17 mouse cellular contexts compared by ENCODE assay signal in genomic region chr5:73912149-73912548, GRCm38 (mm10).
"Had no signal": no experiment of that assay in that cellular context is flagged by ENCODE, and none has a peak within 500 bp of the region (broad histone marks: within the 10 kb centered on the region; RNA-seq: fewer than 3 reads in every experiment).

No protein-coding gene starts in this region.

- H3K36me3 ChIP-seq: limb, embryonic 13.5 days; midbrain, embryonic 10.5 days; neural tube, embryonic 12.5 days; stomach, embryonic 15.5 days had no signal

- H3K4me2 ChIP-seq: limb, embryonic 13.5 days; neural tube, embryonic 12.5 days; stomach, embryonic 15.5 days had no signal

- H3K9me3 ChIP-seq: limb, embryonic 13.5 days; midbrain, embryonic 10.5 days; neural tube, embryonic 12.5 days; stomach, embryonic 15.5 days had no signal

- H3K27me3 ChIP-seq: limb, embryonic 13.5 days; neural tube, embryonic 12.5 days; stomach, embryonic 15.5 days had no signal

- H3K27ac ChIP-seq: limb, embryonic 13.5 days; liver, embryonic 14.5 days; midbrain, embryonic 10.5 days; neural tube, embryonic 12.5 days; stomach, embryonic 15.5 days had no signal

- H3K4me1 ChIP-seq: limb, embryonic 13.5 days; stomach, embryonic 15.5 days had no signal

- H3K9ac ChIP-seq: limb, embryonic 13.5 days; liver, embryonic 14.5 days; neural tube, embryonic 12.5 days; stomach, embryonic 15.5 days had no signal

- H3K4me3 ChIP-seq: limb, embryonic 13.5 days; midbrain, embryonic 10.5 days; myocyte; neural tube, embryonic 12.5 days; stomach, embryonic 15.5 days had no signal

- DNase-seq: kidney, postnatal 14 days; left cerebral cortex, postnatal 4 days; lung, adult 18-20 months; lung, postnatal 10 days; lung, postnatal 4 days; midbrain, embryonic 14.5 days; retina, postnatal 1 day; right cerebral cortex, postnatal 4 days; spleen, adult 18-20 months; thymus, adult 2 months; thymus, postnatal 25 days had no signal
